Mouse (Mus musculus) neural tube, embryonic 14.5 days (tissue): ENCODE data around the gene Defb20. TPM values are rescaled to one million over a fixed set of nuclear protein-coding genes. Genes with fewer than 3 reads are reported as not detected.
A peak's percentile ranks its signal among the peaks of the same experiment; 100 is the strongest.
"Not testable (repeated sequence)": the region's sequence is repeated elsewhere in the genome, so short reads cannot be mapped to it uniquely, and the experiment has no call there.

Experiments
- ATAC-seq: fragments of 200-750 bp; cut with Nextera tagmentation; 2 replicates; pipeline ENCODE4 v1.8.0; 2017; ENCODE audit warnings: low read depth, mild to moderate bottlenecking, moderate TSS enrichment, moderate library complexity
- H3K27ac ChIP-seq: fragments of 300-500 bp; sonication (generic); 2 replicates; pipeline ENCODE4 v1.5.1; 2014; ENCODE audit warnings: low read depth, mild to moderate bottlenecking, control low read depth, low read length, moderate library complexity, mixed read lengths
- H3K27me3 ChIP-seq: fragments of 300-500 bp; sonication (generic); 2 replicates; pipeline ENCODE4 v1.6.1; 2014; ENCODE audit warnings: low read length; ENCODE audit not compliant: control insufficient read depth, insufficient read depth
- H3K36me3 ChIP-seq: fragments of 300-500 bp; sonication (generic); 2 replicates; pipeline ENCODE4 v1.6.1; 2014; ENCODE audit warnings: low read length, mixed read lengths; ENCODE audit not compliant: control insufficient read depth, insufficient read depth
- H3K4me1 ChIP-seq: fragments of 300-500 bp; sonication (generic); 2 replicates; pipeline ENCODE4 v1.6.1; 2014; ENCODE audit warnings: low read length; ENCODE audit not compliant: control insufficient read depth, insufficient read depth
- H3K4me2 ChIP-seq: fragments of 300-500 bp; sonication (generic); 2 replicates; pipeline ENCODE4 v1.6.1; 2014; ENCODE audit warnings: mild to moderate bottlenecking, low read depth, low read length, control low read depth
- H3K4me3 ChIP-seq: fragments of 300-500 bp; sonication (generic); 2 replicates; pipeline ENCODE4 v1.5.1; 2014; ENCODE audit warnings: low read depth, low read length, control low read depth, mixed read lengths
- H3K9ac ChIP-seq: fragments of 300-500 bp; sonication (generic); replicated peaks from 2 replicates; pipeline ENCODE4 v1.6.1; 2014; ENCODE audit warnings: low read depth, mild to moderate bottlenecking, control low read depth, low read length, mixed read lengths
- H3K9me3 ChIP-seq: fragments of 300-500 bp; sonication (generic); 2 replicates; pipeline ENCODE4 v1.6.1; 2016; ENCODE audit warnings: low read length; ENCODE audit not compliant: control insufficient read depth
- WGBS: fragments of 180-500 bp; shearing (Covaris S2); extraction: QIAGEN DNeasy Blood & Tissue Kit; methylation state at CpG from one replicate; pipeline ENCODE4 v1.1.7; 2014; 5-methylcytosine and 5-hydroxymethylcytosine counted together
- polyA plus RNA-seq: library from polyadenylated mRNA; unstranded; fragments of >200 nt; fragmentation: Nextera tagmentation; extraction: Ambion mirVana; gene quantifications from 2 replicates; pipeline ENCODE4 v1.2.1, GENCODE M21; 2014

The Defb20 gene
- not detected in 2 replicates for polyA plus RNA-seq

GRCm38 (mm10) chr2:152476763-152477162 lies at the start of gene Defb20:
Defb20 (plus strand) TSS chr2:152477063.
- Histone ChIP-seq H3K36me3 (no peaks in the 10 kb centered on the region), H3K27me3 (no peaks in the 10 kb centered on the region), H3K9ac (no peak within 1 kb of the TSS), H3K9me3 (no peaks in the 10 kb centered on the region), H3K27ac (no peak within 1 kb of the TSS), H3K4me2 (no peak within 1 kb of the TSS), H3K4me3 (no peak within 1 kb of the TSS), H3K4me1 (no peaks in the 10 kb centered on the region)
- no peak for ATAC-seq
- 61% methylated on average over 2 of the region's 2 CpGs for WGBS

GRCm38 (mm10) chr2:152427493-152427892 lies 49.4 kb upstream of the Defb20 start:
- Histone ChIP-seq H3K4me2 (peak overlapping the region; percentile 32; the same call in 1 of the 2 replicates), H3K4me1 (peaks cover 7% of the 10 kb centered on the region), H3K36me3 (no peaks in the 10 kb centered on the region), H3K9ac (no peak overlapping the region), H3K27ac (no peak overlapping the region), H3K9me3 (no peaks in the 10 kb centered on the region), H3K27me3 (no peaks in the 10 kb centered on the region), H3K4me3 (no peak overlapping the region)
- 8% methylated on average over 12 of the region's 12 CpGs for WGBS
- ATAC-seq, result no peak

GRCm38 (mm10) chr2:152428481-152428880 lies 48.4 kb upstream of the Defb20 start:
- WGBS, result 92% methylated on average over 2 of the region's 2 CpGs
- H3K36me3 ChIP-seq, result not testable (repeated sequence)

GRCm38 (mm10) chr2:152436405-152436901 lies 40.4 kb upstream of the Defb20 start:
- no peaks in the 10 kb centered on the region for H3K9me3 ChIP-seq
- no peaks in the 10 kb centered on the region for H3K36me3 ChIP-seq
- H3K27ac ChIP-seq, result no peak overlapping the region
- no peak overlapping the region for H3K9ac ChIP-seq
- H3K27me3 ChIP-seq, result no peaks in the 10 kb centered on the region
- H3K4me1 ChIP-seq, result no peaks in the 10 kb centered on the region
- no peak overlapping the region for H3K4me2 ChIP-seq
- no peak overlapping the region for H3K4me3 ChIP-seq
- WGBS, result 74% methylated on average over 7 of the region's 7 CpGs
- no peak for ATAC-seq

More at GRCm38 (mm10) chr2:152428481-152428880, 48.4 kb upstream of the Defb20 start:
- not testable (repeated sequence) for ATAC-seq, H3K9ac ChIP-seq, H3K9me3 ChIP-seq, H3K27me3 ChIP-seq, H3K4me1 ChIP-seq, H3K27ac ChIP-seq, H3K4me3 ChIP-seq, H3K4me2 ChIP-seq

GRCm38 (mm10) chr2:152436983-152437860 lies 39.6 kb upstream of the Defb20 start:
- peak; percentile 89 for ATAC-seq
- H3K9me3 ChIP-seq, result no peaks in the 10 kb centered on the region

GRCm38 (mm10) chr2:152438963-152439362 lies 37.9 kb upstream of the Defb20 start:
- no peak overlapping the region for H3K4me2 ChIP-seq
- ATAC-seq, result no peak
- no peaks in the 10 kb centered on the region for H3K4me1 ChIP-seq
- no peak overlapping the region for H3K27ac ChIP-seq
- WGBS, result 62% methylated on average over 1 of the region's 1 CpGs
- no peaks in the 10 kb centered on the region for H3K27me3 ChIP-seq
- H3K4me3 ChIP-seq, result no peak overlapping the region
- H3K36me3 ChIP-seq, result no peaks in the 10 kb centered on the region
- H3K9ac ChIP-seq, result no peak overlapping the region
- H3K9me3 ChIP-seq, result no peaks in the 10 kb centered on the region

More at GRCm38 (mm10) chr2:152436983-152437860, 39.6 kb upstream of the Defb20 start:
- no peak overlapping the region for H3K27ac ChIP-seq
- no peaks in the 10 kb centered on the region for H3K27me3 ChIP-seq
- H3K4me1 ChIP-seq, result no peaks in the 10 kb centered on the region
- H3K9ac ChIP-seq, result peak overlapping the region; percentile 44
- no peaks in the 10 kb centered on the region for H3K36me3 ChIP-seq
- peak overlapping the region; percentile 16; the same call in 1 of the 2 replicates for H3K4me3 ChIP-seq
- 3% methylated on average over 23 of the region's 23 CpGs for WGBS
- peak overlapping the region; percentile 55 for H3K4me2 ChIP-seq

- no peaks in the 10 kb centered on the region for H3K4me1 ChIP-seq
- no peaks in the 10 kb centered on the region for H3K9me3 ChIP-seq
- no peak overlapping the region for H3K27ac ChIP-seq
- no peak overlapping the region for H3K4me3 ChIP-seq
- no peaks in the 10 kb centered on the region for H3K27me3 ChIP-seq
- no peak for ATAC-seq
- WGBS, result 78% methylated on average over 2 of the region's 2 CpGs
- no peak overlapping the region for H3K4me2 ChIP-seq
- H3K36me3 ChIP-seq, result no peaks in the 10 kb centered on the region
- H3K9ac ChIP-seq, result no peak overlapping the region
Measured at GRCm38 (mm10) chr2:152439833-152440232, 37.0 kb upstream of the Defb20 start.

GRCm38 (mm10) chr2:152442322-152442721 lies 34.5 kb upstream of the Defb20 start:
- no peaks in the 10 kb centered on the region for H3K27me3 ChIP-seq
- H3K9me3 ChIP-seq, result no peaks in the 10 kb centered on the region
- no peak overlapping the region for H3K27ac ChIP-seq
- no peak overlapping the region for H3K4me2 ChIP-seq
- H3K4me3 ChIP-seq, result no peak overlapping the region
- H3K4me1 ChIP-seq, result no peaks in the 10 kb centered on the region
- no peak overlapping the region for H3K9ac ChIP-seq
- H3K36me3 ChIP-seq, result no peaks in the 10 kb centered on the region
- WGBS, result 75% methylated on average over 4 of the region's 4 CpGs
- no peak for ATAC-seq

- no peaks in the 10 kb centered on the region for H3K9me3 ChIP-seq
- no peak overlapping the region for H3K27ac ChIP-seq
- no peaks in the 10 kb centered on the region for H3K36me3 ChIP-seq
- no peak for ATAC-seq
- no peaks in the 10 kb centered on the region for H3K27me3 ChIP-seq
- no peak overlapping the region for H3K4me2 ChIP-seq
- WGBS, result 83% methylated on average over 8 of the region's 8 CpGs
- no peak overlapping the region for H3K9ac ChIP-seq
- H3K4me3 ChIP-seq, result no peak overlapping the region
- no peaks in the 10 kb centered on the region for H3K4me1 ChIP-seq
Measured at GRCm38 (mm10) chr2:152443281-152443680, 33.6 kb upstream of the Defb20 start.
